1 mouse cellular context compared by ENCODE assay signal in the genomic region with DNA sequence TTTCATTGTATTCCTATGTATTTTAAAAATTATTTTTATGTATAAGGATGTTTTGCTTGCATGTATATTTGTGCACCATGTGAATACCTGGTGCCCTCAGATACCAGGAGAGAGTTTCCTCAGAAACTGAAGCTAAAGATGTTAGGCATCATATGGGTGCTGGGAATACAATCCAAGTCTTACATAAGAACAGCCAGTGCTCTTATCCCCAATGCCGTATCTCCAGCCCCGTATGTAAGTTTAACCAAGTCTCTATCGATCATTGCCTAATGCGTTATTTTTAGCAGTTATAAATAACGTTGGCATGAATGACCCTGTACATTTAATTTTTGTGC.
TF ChIP-seq lines count a peak whose summit lies in the region.

No protein-coding gene starts in this region.

TF ChIP-seq in MEL, 35 proteins besides CTCF, POLR2A, EP300 and RAD21 (continued from another document):
- TF ChIP-seq SMC3 (IDR thresholded peaks at IDR 0.05; ENCODE audit: low read depth, low read length) = no peak
- no peak for TF ChIP-seq TBP (IDR thresholded peaks at IDR 0.05; ENCODE audit: low read depth, low read length)
